Mouse (Mus musculus): ENCODE data around the gene Tigar.

Gene Tigar

GRCm38 (mm10) chr6:127109402-127109930, at the start of gene Tigar:
Gene Tigar (minus strand): TSS chr6:127109557.
- peak; percentile 86 to 87 for DNase-seq (ENCODE audit: low spot score in 2 of 2)

GRCm38 (mm10) chr6:127157321-127157720, 48.0 kb upstream of the Tigar start:
- DNase-seq (ENCODE audit: low spot score in 2 of 2) = no peak

DNA sequence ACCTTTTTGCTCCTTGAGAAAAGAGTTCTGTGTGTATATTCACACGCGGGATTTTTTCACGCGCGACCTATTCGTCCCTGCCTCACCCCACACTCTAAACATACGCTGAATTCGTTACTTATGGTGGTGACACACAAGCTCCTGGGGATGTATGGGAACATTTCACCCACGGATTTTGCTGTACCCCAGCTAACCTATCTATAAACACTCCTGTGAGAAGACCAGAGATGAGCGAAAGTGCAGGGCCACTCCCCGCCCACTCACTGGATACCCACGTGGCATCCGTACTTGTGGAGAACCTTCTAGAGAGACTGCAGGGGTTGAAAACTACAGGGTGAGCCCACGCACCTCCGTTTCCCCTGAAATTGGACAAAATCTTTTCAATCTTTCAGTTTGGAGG, 46.1 kb upstream of the Tigar start:
- DNase-seq (ENCODE audit: low spot score in 2 of 2) = no peak

DNA sequence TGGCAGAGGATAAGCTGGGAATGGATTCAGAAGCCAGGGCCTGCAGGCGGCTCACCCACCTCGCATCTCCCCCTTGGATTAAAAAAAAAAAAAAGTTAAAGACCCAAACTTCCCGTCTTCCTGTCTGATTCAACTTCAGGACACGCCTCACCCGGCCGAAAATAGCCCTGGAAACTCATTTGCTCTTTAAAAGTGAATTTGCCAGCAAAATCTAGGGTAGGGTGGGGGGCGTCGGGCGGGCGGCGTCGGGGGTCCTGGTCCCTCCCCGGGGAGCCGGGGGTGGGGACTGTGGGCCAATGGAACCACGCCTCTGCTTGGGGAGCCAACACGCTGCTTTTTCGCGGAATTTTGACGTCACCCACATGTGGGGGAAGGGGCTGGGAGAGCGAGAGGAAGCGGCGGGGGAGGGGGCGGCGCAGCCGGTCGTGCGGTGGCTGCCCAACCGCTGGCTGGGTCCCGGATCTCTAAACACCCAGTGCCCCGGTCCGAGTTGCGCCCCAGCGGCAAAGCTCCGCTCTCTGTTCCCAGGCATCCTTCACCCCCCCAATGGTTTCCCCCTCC, 45.4 kb upstream of the Tigar start:
- peak; percentile 71 to 81 for DNase-seq (ENCODE audit: low spot score in 2 of 2)

DNA sequence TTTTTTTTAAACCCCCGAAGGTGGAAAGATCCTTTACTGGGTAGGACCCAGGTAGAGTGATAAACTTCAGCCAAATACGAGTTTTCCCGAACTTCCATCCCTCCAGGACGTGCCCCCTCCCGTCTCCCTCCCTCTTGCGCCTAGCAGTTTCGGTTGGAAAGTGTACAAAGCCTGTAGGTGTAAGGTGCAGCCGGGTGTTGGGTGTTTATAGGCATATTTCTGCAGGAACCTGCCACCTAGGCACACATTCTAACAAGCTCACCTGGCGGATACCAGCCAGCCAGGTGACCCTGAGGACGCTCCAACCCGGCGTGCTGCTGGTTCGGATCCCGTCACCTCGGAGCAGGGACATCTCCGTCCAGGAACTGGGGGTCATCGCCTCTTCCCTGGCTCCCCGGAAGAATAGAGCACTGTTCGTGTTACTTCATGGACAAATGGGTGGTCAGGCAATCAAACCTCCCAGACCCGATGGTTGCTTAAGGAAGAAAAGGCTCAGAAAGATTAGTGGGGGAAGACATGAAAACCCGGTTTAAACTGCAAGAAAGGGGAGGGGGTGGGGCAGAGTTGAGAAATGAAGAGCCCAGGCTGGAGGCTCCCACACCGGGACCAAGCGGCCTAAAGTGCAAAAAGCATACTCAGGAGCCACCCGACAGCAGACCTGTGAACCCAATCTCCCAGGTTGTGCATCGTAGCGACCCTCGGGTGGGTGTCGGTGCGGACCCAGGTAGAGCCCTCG, 44.8 kb upstream of the Tigar start:
- DNase-seq (ENCODE audit: low spot score in 2 of 2) = no peak

DNA sequence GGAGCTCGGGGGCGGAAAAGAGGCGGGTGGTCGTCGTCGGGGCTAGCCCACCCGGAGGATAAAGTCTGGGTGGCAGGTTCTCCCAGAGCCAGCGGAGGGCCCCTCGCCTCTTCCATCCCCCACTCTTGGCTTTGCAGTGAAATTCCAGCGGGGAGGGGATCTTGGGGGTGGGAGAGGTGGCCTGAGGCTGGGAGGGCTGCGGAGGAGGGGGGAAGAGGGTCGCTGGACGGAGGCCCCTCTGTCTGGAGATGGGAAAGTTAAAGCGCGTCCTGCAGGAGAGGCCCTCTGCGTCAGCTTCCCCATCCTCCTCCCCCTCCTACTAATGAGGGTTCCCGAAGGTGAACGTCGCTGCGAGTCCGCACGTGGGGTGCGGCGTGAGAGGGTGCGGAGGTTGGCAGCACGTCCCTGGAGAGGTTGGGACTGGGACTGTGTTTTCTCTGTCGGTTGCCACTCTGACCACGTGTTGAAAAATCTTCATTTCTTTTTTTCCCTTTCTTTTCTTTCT, 44.0 kb upstream of the Tigar start:
- DNase-seq (ENCODE audit: low spot score in 2 of 2) = no peak

GRCm38 (mm10) chr6:127152106-127152951, 43.0 kb upstream of the Tigar start, which contains the start of gene Ccnd2:
Gene Ccnd2 (minus strand): TSS chr6:127152193.
- DNase-seq (ENCODE audit: low spot score in 2 of 2) = peak in 1 of 2 experiments; percentile 64

GRCm38 (mm10) chr6:127151565-127152105, 42.3 kb upstream of the Tigar start:
- DNase-seq (ENCODE audit: low spot score in 2 of 2) = peak in 1 of 2 experiments; percentile 59

- peak in 1 of 2 experiments; percentile 72 for DNase-seq (ENCODE audit: low spot score in 2 of 2)
Observed at GRCm38 (mm10) chr6:127150663-127151564, 41.6 kb upstream of the Tigar start.

DNA sequence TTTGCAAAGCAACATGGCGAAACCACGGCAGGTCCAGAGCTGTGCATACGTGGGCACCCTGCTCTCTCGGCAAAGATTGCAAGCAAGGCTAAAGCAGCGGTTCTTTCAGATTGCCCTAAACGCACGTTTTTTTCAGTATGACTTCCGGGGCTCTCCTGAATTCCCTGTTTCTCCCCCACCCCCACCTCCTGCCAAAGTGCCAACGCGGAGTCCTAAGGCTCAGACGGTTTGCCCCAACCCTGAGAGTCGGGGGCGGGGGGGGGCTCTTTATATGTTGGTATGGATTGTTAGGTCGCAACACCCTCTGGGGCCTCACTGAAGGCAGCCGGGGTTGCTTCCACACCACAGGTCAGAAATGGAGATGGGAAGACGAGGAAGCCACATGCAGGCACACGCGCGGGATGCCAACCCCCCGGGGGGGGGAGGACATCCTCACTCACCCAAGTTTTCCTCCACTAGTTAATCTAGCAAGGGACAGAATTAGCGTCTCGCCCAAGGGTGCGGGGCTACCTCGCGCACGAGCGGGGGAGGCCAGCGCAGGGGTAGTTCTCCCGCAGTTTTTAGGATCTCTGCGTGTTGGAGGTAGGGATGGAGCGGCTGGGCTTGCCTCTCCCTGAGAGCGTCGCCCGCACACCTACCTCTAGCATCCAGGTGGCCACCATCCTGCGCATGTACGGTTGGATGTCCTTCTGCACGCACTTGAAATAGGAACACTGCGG, 40.7 kb upstream of the Tigar start:
- DNase-seq (ENCODE audit: low spot score in 2 of 2) = no peak

- DNase-seq (ENCODE audit: low spot score in 2 of 2) = no peak
Observed at GRCm38 (mm10) chr6:127149303-127149943, 40.1 kb upstream of the Tigar start.

- DNase-seq (ENCODE audit: low spot score in 2 of 2) = no peak
Observed at GRCm38 (mm10) chr6:127148526-127149302, 39.4 kb upstream of the Tigar start.

- DNase-seq (ENCODE audit: low spot score in 2 of 2) = peak; percentile 84 to 90
Observed at GRCm38 (mm10) chr6:127147665-127148064, 38.3 kb upstream of the Tigar start.

GRCm38 (mm10) chr6:127146322-127146947, 37.1 kb upstream of the Tigar start:
- no peak for DNase-seq (ENCODE audit: low spot score in 2 of 2)

DNA sequence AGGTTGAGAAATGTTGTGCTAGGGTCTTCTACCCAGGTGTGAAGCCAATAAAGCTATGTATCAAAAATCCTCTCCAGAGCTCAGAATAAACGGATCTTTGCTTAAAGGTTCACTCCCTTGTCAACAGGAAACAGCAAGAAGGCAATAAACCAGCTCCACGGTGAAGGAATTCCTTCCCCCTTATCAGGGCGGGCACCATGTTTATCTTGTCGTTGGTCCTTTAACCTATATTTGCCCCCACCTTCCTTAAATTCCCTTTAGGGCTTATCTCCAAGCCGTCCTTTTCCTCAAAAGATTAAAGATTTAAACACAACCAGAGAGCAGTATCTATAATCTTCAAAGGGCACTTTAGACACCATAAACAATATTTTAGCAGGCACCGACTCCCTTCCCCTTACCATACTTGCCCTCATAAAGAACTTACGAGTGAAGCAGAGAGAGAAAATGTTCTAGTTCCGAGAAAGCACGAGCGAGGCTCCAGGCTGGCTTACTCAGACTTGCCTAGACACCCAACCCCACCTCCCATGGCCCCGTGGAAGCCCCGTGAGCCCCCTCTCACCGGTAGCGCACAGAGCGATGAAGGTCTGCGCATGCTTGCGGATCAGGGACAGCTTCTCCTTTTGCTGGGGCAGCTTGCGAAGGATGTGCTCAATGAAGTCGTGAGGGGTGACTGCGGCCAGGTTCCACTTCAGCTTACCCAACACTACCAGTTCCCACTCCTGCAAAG, 36.3 kb upstream of the Tigar start:
- no peak for DNase-seq (ENCODE audit: low spot score in 2 of 2)

DNA sequence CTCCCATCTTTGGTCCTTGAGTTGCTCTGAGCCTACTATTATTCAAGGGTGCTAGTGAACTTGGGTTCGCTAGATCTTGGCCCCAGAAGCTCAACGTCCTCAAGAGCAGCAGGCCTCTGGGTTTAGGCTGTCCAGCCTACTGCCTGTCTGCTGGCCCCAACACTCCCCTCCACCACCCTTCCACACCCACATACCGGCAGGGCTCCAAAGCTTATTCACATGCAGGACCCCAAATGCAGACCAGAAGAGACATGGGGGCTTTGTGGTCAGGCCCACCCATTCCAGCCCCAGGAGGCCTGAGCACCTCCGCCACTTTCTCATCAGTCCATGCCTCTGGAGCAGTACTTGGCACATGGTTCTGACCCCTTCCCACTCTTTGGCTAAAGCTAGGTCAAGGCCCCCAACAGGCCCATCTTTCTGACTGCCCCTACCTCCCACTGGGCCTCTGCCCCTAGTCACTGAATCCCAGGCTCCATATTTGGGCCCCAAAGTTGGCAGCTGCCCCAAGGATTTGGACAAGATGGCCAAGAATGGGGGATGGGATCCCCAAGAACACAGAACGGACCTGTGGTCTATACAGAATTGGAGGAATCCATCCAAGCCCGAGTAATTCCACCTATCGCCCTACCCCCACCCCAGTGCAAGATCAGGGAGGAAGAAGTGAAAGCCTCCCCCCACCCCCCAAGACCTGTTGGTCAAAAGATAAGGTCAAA, 34.4 kb upstream of the Tigar start:
- DNase-seq (ENCODE audit: low spot score in 2 of 2) = no peak

GRCm38 (mm10) chr6:127143124-127143520, 33.8 kb upstream of the Tigar start:
- DNase-seq (ENCODE audit: low spot score in 2 of 2) = no peak
